Mouse (Mus musculus) embryonic facial prominence, embryonic 15.5 days (tissue): ENCODE measurements around the gene Nr5a2. TPM values are rescaled to one million over a fixed set of nuclear protein-coding genes. Genes with fewer than 3 reads are reported as not detected.

Experiments
- ATAC-seq: fragments of 200-750 bp; cut with Nextera tagmentation; 2 replicates; pipeline ENCODE4 v1.8.0; 2017; ENCODE audit warnings: low read depth, moderate TSS enrichment; ENCODE audit not compliant: insufficient number of reproducible peaks, low FRiP score, low TSS enrichment
- H3K27ac ChIP-seq: fragments of 300-500 bp; sonication (generic); replicated peaks from 2 replicates; pipeline ENCODE4 v1.5.1; 2015; ENCODE audit warnings: mild to moderate bottlenecking, inconsistent platforms
- H3K27me3 ChIP-seq: fragments of 300-500 bp; sonication (generic); 2 replicates; pipeline ENCODE4 v1.6.1; 2015; ENCODE audit warnings: inconsistent platforms
- H3K36me3 ChIP-seq: fragments of 300-500 bp; sonication (generic); 2 replicates; pipeline ENCODE4 v1.6.1; 2015; ENCODE audit warnings: mild to moderate bottlenecking, inconsistent platforms
- H3K4me1 ChIP-seq: fragments of 300-500 bp; sonication (generic); 2 replicates; pipeline ENCODE4 v1.6.1; 2015; ENCODE audit warnings: inconsistent platforms
- H3K4me2 ChIP-seq: fragments of 300-500 bp; sonication (generic); replicated peaks from 2 replicates; pipeline ENCODE4 v1.6.1; 2015; ENCODE audit warnings: mild to moderate bottlenecking, inconsistent platforms
- H3K4me3 ChIP-seq: fragments of 300-500 bp; sonication (generic); replicated peaks from 2 replicates; pipeline ENCODE4 v1.5.1; 2015; ENCODE audit warnings: mild to moderate bottlenecking, inconsistent platforms
- H3K9ac ChIP-seq: fragments of 300-500 bp; sonication (generic); 2 replicates; pipeline ENCODE4 v1.6.1; 2015; ENCODE audit warnings: inconsistent platforms
- H3K9me3 ChIP-seq: fragments of 300-500 bp; sonication (generic); replicated peaks from 2 replicates; pipeline ENCODE4 v1.6.1; 2016; ENCODE audit warnings: inconsistent platforms
- WGBS: fragments of 180-500 bp; shearing (Covaris S2); methylation state at CpG from one replicate; pipeline ENCODE4 v1.1.7; 2015; 5-methylcytosine and 5-hydroxymethylcytosine counted together
- polyA plus RNA-seq: library from polyadenylated mRNA; unstranded; fragments of >200 nt; fragmentation: Nextera tagmentation; extraction: Ambion mirVana; gene quantifications from 2 replicates; pipeline ENCODE4 v1.2.1, GENCODE M21; 2015

Gene Nr5a2
- polyA plus RNA-seq, 1 experiment from 2014 or later, result 1.1 TPM

GRCm38 (mm10) chr1:136898130-136898529, 62.1 kb downstream of the Nr5a2 start:
- H3K9me3 ChIP-seq, result no peaks in the 10 kb centered on the region
- H3K4me2 ChIP-seq, result no peak overlapping the region
- no peaks in the 10 kb centered on the region for H3K27me3 ChIP-seq
- no peak for ATAC-seq
- H3K27ac ChIP-seq, result no peak overlapping the region
- H3K36me3 ChIP-seq, result no peaks in the 10 kb centered on the region
- no peak overlapping the region for H3K9ac ChIP-seq
- no peaks in the 10 kb centered on the region for H3K4me1 ChIP-seq
- 88% methylated on average over 4 of the region's 4 CpGs for WGBS
- H3K4me3 ChIP-seq, result no peak overlapping the region

GRCm38 (mm10) chr1:136896351-136896750, 63.9 kb downstream of the Nr5a2 start:
- no peaks in the 10 kb centered on the region for H3K27me3 ChIP-seq
- H3K4me1 ChIP-seq, result no peaks in the 10 kb centered on the region
- no peak overlapping the region for H3K27ac ChIP-seq
- H3K4me3 ChIP-seq, result no peak overlapping the region
- no peak overlapping the region for H3K4me2 ChIP-seq
- WGBS, result 70% methylated on average over 6 of the region's 6 CpGs
- H3K9me3 ChIP-seq, result no peaks in the 10 kb centered on the region
- H3K36me3 ChIP-seq, result no peaks in the 10 kb centered on the region
- no peak overlapping the region for H3K9ac ChIP-seq
- ATAC-seq, result no peak

- Histone ChIP-seq H3K4me3 (no peak overlapping the region), H3K9ac (no peak overlapping the region), H3K27me3 (no peaks in the 10 kb centered on the region), H3K4me1 (no peaks in the 10 kb centered on the region), H3K27ac (no peak overlapping the region), H3K36me3 (no peaks in the 10 kb centered on the region), H3K4me2 (no peak overlapping the region), H3K9me3 (no peaks in the 10 kb centered on the region)
- ATAC-seq, result no peak
- WGBS, result 86% methylated on average over 8 of the region's 8 CpGs
These were observed 64.4 kb downstream of the Nr5a2 start for GRCm38 (mm10) chr1:136895877-136896276.

- 54% methylated on average over 2 of the region's 2 CpGs for WGBS
- no peak for ATAC-seq
- no peaks in the 10 kb centered on the region for H3K4me1 ChIP-seq
These were observed 65.5 kb downstream of the Nr5a2 start for GRCm38 (mm10) chr1:136894753-136895152.

GRCm38 (mm10) chr1:136893162-136893561, 67.1 kb downstream of the Nr5a2 start:
- H3K36me3 ChIP-seq, result no peaks in the 10 kb centered on the region
- no peak overlapping the region for H3K9ac ChIP-seq
- ATAC-seq, result no peak
- H3K27ac ChIP-seq, result no peak overlapping the region
- no peaks in the 10 kb centered on the region for H3K9me3 ChIP-seq
- H3K27me3 ChIP-seq, result no peaks in the 10 kb centered on the region
- H3K4me1 ChIP-seq, result no peaks in the 10 kb centered on the region
- H3K4me3 ChIP-seq, result no peak overlapping the region
- WGBS, result 91% methylated on average over 6 of the region's 6 CpGs
- no peak overlapping the region for H3K4me2 ChIP-seq

More at GRCm38 (mm10) chr1:136894753-136895152, 65.5 kb downstream of the Nr5a2 start:
- H3K9ac ChIP-seq, result no peak overlapping the region
- H3K27ac ChIP-seq, result no peak overlapping the region
- no peak overlapping the region for H3K4me2 ChIP-seq
- no peaks in the 10 kb centered on the region for H3K27me3 ChIP-seq
- H3K4me3 ChIP-seq, result no peak overlapping the region
- no peaks in the 10 kb centered on the region for H3K36me3 ChIP-seq
- no peaks in the 10 kb centered on the region for H3K9me3 ChIP-seq

GRCm38 (mm10) chr1:136890439-136890838, 69.8 kb downstream of the Nr5a2 start:
- no peak for ATAC-seq
- 83% methylated on average over 7 of the region's 7 CpGs for WGBS

GRCm38 (mm10) chr1:136888704-136889103, 71.5 kb downstream of the Nr5a2 start:
- no peak for ATAC-seq
- no peaks in the 10 kb centered on the region for H3K36me3 ChIP-seq
- H3K9me3 ChIP-seq, result no peaks in the 10 kb centered on the region
- no peak overlapping the region for H3K4me2 ChIP-seq
- no peak overlapping the region for H3K9ac ChIP-seq
- H3K4me1 ChIP-seq, result no peaks in the 10 kb centered on the region
- H3K27ac ChIP-seq, result no peak overlapping the region
- 66% methylated on average over 6 of the region's 6 CpGs for WGBS
- H3K27me3 ChIP-seq, result no peaks in the 10 kb centered on the region
- no peak overlapping the region for H3K4me3 ChIP-seq

More at GRCm38 (mm10) chr1:136890439-136890838, 69.8 kb downstream of the Nr5a2 start:
- H3K36me3 ChIP-seq, result no peaks in the 10 kb centered on the region
- H3K4me2 ChIP-seq, result no peak overlapping the region
- H3K4me3 ChIP-seq, result no peak overlapping the region
- H3K27me3 ChIP-seq, result no peaks in the 10 kb centered on the region
- H3K9ac ChIP-seq, result no peak overlapping the region
- H3K27ac ChIP-seq, result no peak overlapping the region
- H3K9me3 ChIP-seq, result no peaks in the 10 kb centered on the region
- H3K4me1 ChIP-seq, result no peaks in the 10 kb centered on the region

GRCm38 (mm10) chr1:136886678-136887077, 73.6 kb downstream of the Nr5a2 start:
- Histone ChIP-seq H3K9me3 (no peaks in the 10 kb centered on the region), H3K27me3 (no peaks in the 10 kb centered on the region), H3K27ac (no peak overlapping the region), H3K4me3 (no peak overlapping the region), H3K9ac (no peak overlapping the region), H3K4me1 (no peaks in the 10 kb centered on the region), H3K36me3 (no peaks in the 10 kb centered on the region), H3K4me2 (no peak overlapping the region)
- WGBS, result 44% methylated on average over 6 of the region's 6 CpGs
- ATAC-seq, result no peak

GRCm38 (mm10) chr1:136883458-136884174, 76.6 kb downstream of the Nr5a2 start:
- Histone ChIP-seq H3K27me3 (no peaks in the 10 kb centered on the region), H3K4me3 (no peak overlapping the region), H3K9me3 (no peaks in the 10 kb centered on the region), H3K4me2 (no peak overlapping the region), H3K9ac (no peak overlapping the region), H3K4me1 (no peaks in the 10 kb centered on the region), H3K36me3 (no peaks in the 10 kb centered on the region), H3K27ac (no peak overlapping the region)
- WGBS, result 67% methylated on average over 13 of the region's 13 CpGs
- no peak for ATAC-seq

- no peak overlapping the region for H3K4me2 ChIP-seq
- WGBS, result 83% methylated on average over 8 of the region's 8 CpGs
- no peaks in the 10 kb centered on the region for H3K9me3 ChIP-seq
- H3K4me3 ChIP-seq, result no peak overlapping the region
- H3K36me3 ChIP-seq, result no peaks in the 10 kb centered on the region
- H3K27me3 ChIP-seq, result no peaks in the 10 kb centered on the region
- ATAC-seq, result no peak
- H3K4me1 ChIP-seq, result no peaks in the 10 kb centered on the region
- no peak overlapping the region for H3K9ac ChIP-seq
- H3K27ac ChIP-seq, result no peak overlapping the region
These were observed 80.0 kb downstream of the Nr5a2 start for GRCm38 (mm10) chr1:136880260-136880659.

GRCm38 (mm10) chr1:136875006-136875405, 85.2 kb downstream of the Nr5a2 start:
- no peak overlapping the region for H3K27ac ChIP-seq
- H3K4me1 ChIP-seq, result no peaks in the 10 kb centered on the region
- WGBS, result 87% methylated on average over 3 of the region's 3 CpGs
- H3K9ac ChIP-seq, result no peak overlapping the region
- H3K27me3 ChIP-seq, result no peaks in the 10 kb centered on the region
- no peak for ATAC-seq
- H3K4me2 ChIP-seq, result no peak overlapping the region
- H3K4me3 ChIP-seq, result no peak overlapping the region
- no peaks in the 10 kb centered on the region for H3K36me3 ChIP-seq
- no peaks in the 10 kb centered on the region for H3K9me3 ChIP-seq

- H3K4me2 ChIP-seq, result no peak overlapping the region
- H3K9ac ChIP-seq, result no peak overlapping the region
- no peak overlapping the region for H3K4me3 ChIP-seq
- no peaks in the 10 kb centered on the region for H3K9me3 ChIP-seq
- H3K27me3 ChIP-seq, result no peaks in the 10 kb centered on the region
- no peaks in the 10 kb centered on the region for H3K36me3 ChIP-seq
- no peak for ATAC-seq
- peaks cover 3% of the 10 kb centered on the region; the same call in 1 of the 2 replicates for H3K4me1 ChIP-seq
- no peak overlapping the region for H3K27ac ChIP-seq
- WGBS, result 35% methylated on average over 6 of the region's 6 CpGs
These were observed 91.3 kb downstream of the Nr5a2 start for GRCm38 (mm10) chr1:136868955-136869354.
